Mouse (Mus musculus): ENCODE results near the gene Gm17571. TPM values are rescaled to one million over a fixed set of nuclear protein-coding genes. Genes with fewer than 3 reads are reported as not detected.

The Gm17571 gene
- polyA plus RNA-seq, 1 experiment from 2014 or later = not detected

- Histone ChIP-seq H3K4me2 (peak overlapping the region; percentile 4; the same call in 1 of the 2 replicates), H3K9me3 (no peaks in the 10 kb centered on the region), H3K27ac (peak overlapping the region; percentile 68), H3K4me3 (replicated peaks) (no peak overlapping the region), H3K9ac (replicated peaks) (no peak overlapping the region), H3K27me3 (no peaks in the 10 kb centered on the region), H3K4me1 (replicated peaks) (peaks cover 20% of the 10 kb centered on the region), H3K36me3 (no peaks in the 10 kb centered on the region)
- WGBS = 47% methylated on average over 7 of the region's 7 CpGs
- ATAC-seq (ENCODE audit: insufficient number of reproducible peaks, insufficient read depth, low FRiP score, low TSS enrichment, low read depth) = peak; percentile 37; the same call in 1 of the 2 replicates
Observed at GRCm38 (mm10) chr9:13454651-13455123, 8.1 kb upstream of the Gm17571 start.

GRCm38 (mm10) chr9:13448716-13449115, 2.2 kb upstream of the Gm17571 start:
- 70% methylated on average over 3 of the region's 3 CpGs for WGBS
- H3K27ac ChIP-seq = peak overlapping the region; percentile 76; the same call in 1 of the 2 replicates
- no peak overlapping the region for H3K9ac ChIP-seq (replicated peaks)
- peaks cover 10% of the 10 kb centered on the region; the same call in 1 of the 2 replicates for H3K4me1 ChIP-seq (replicated peaks)
- no peak overlapping the region for H3K4me3 ChIP-seq (replicated peaks)
- no peaks in the 10 kb centered on the region for H3K9me3 ChIP-seq
- ATAC-seq (ENCODE audit: insufficient number of reproducible peaks, insufficient read depth, low FRiP score, low TSS enrichment, low read depth) = 0 out of 2 replicates have a peak, but pooled peaks have one; percentile 59
- H3K36me3 ChIP-seq = no peaks in the 10 kb centered on the region
- no peak overlapping the region for H3K4me2 ChIP-seq
- H3K27me3 ChIP-seq = no peaks in the 10 kb centered on the region

GRCm38 (mm10) chr9:13446236-13446635, 317 bp downstream of the Gm17571 start:
- H3K4me2 ChIP-seq = no peak overlapping the region
- H3K4me1 ChIP-seq (replicated peaks) = peaks cover 10% of the 10 kb centered on the region; the same call in 1 of the 2 replicates
- no peaks in the 10 kb centered on the region for H3K9me3 ChIP-seq
- H3K27ac ChIP-seq = no peak overlapping the region
- H3K27me3 ChIP-seq = no peaks in the 10 kb centered on the region
- no peak overlapping the region for H3K9ac ChIP-seq (replicated peaks)
- ATAC-seq (ENCODE audit: insufficient number of reproducible peaks, insufficient read depth, low FRiP score, low TSS enrichment, low read depth) = no peak
- WGBS = 80% methylated on average over 1 of the region's 1 CpGs
- H3K4me3 ChIP-seq (replicated peaks) = no peak overlapping the region
- H3K36me3 ChIP-seq = no peaks in the 10 kb centered on the region

GRCm38 (mm10) chr9:13443484-13444211, 2.9 kb downstream of the Gm17571 start:
- H3K9me3 ChIP-seq = no peaks in the 10 kb centered on the region
- 42% methylated on average over 1 of the region's 1 CpGs for WGBS
- H3K4me3 ChIP-seq (replicated peaks) = no peak overlapping the region
- H3K9ac ChIP-seq (replicated peaks) = no peak overlapping the region
- no peak overlapping the region for H3K27ac ChIP-seq
- no peak overlapping the region for H3K4me2 ChIP-seq
- ATAC-seq (ENCODE audit: insufficient number of reproducible peaks, insufficient read depth, low FRiP score, low TSS enrichment, low read depth) = no peak
- H3K4me1 ChIP-seq (replicated peaks) = peaks cover 3% of the 10 kb centered on the region; the same call in 1 of the 2 replicates
- H3K36me3 ChIP-seq = no peaks in the 10 kb centered on the region
- no peaks in the 10 kb centered on the region for H3K27me3 ChIP-seq

GRCm38 (mm10) chr9:13442012-13442735, 4.4 kb downstream of the Gm17571 start:
- ATAC-seq (ENCODE audit: insufficient number of reproducible peaks, insufficient read depth, low FRiP score, low TSS enrichment, low read depth) = no peak
- Histone ChIP-seq H3K4me2 (no peak overlapping the region), H3K4me1 (replicated peaks) (no peaks in the 10 kb centered on the region), H3K27ac (no peak overlapping the region), H3K36me3 (no peaks in the 10 kb centered on the region), H3K4me3 (replicated peaks) (no peak overlapping the region), H3K9me3 (no peaks in the 10 kb centered on the region), H3K9ac (replicated peaks) (no peak overlapping the region), H3K27me3 (no peaks in the 10 kb centered on the region)
- WGBS = 87% methylated on average over 13 of the region's 13 CpGs

- ATAC-seq (ENCODE audit: insufficient number of reproducible peaks, insufficient read depth, low FRiP score, low TSS enrichment, low read depth) = no peak
- 89% methylated on average over 6 of the region's 6 CpGs for WGBS
- Histone ChIP-seq H3K4me1 (replicated peaks) (peaks cover 5% of the 10 kb centered on the region), H3K9ac (replicated peaks) (no peak overlapping the region), H3K4me3 (replicated peaks) (no peak overlapping the region), H3K36me3 (no peaks in the 10 kb centered on the region), H3K27me3 (no peaks in the 10 kb centered on the region), H3K27ac (no peak overlapping the region), H3K4me2 (no peak overlapping the region), H3K9me3 (no peaks in the 10 kb centered on the region)
Observed at GRCm38 (mm10) chr9:13440911-13441310, 5.6 kb downstream of the Gm17571 start.

- WGBS = 83% methylated on average over 6 of the region's 6 CpGs
- Histone ChIP-seq H3K27ac (no peak overlapping the region), H3K4me1 (replicated peaks) (peaks cover 32% of the 10 kb centered on the region), H3K9ac (replicated peaks) (no peak overlapping the region), H3K9me3 (no peaks in the 10 kb centered on the region), H3K36me3 (no peaks in the 10 kb centered on the region), H3K4me2 (no peak overlapping the region), H3K4me3 (replicated peaks) (no peak overlapping the region), H3K27me3 (no peaks in the 10 kb centered on the region)
- no peak for ATAC-seq (ENCODE audit: insufficient number of reproducible peaks, insufficient read depth, low FRiP score, low TSS enrichment, low read depth)
Observed at GRCm38 (mm10) chr9:13433501-13434090, 13.0 kb downstream of the Gm17571 start.

GRCm38 (mm10) chr9:13431646-13432045, 14.9 kb downstream of the Gm17571 start:
- 88% methylated on average over 3 of the region's 3 CpGs for WGBS
- no peak for ATAC-seq (ENCODE audit: insufficient number of reproducible peaks, insufficient read depth, low FRiP score, low TSS enrichment, low read depth)
- Histone ChIP-seq H3K4me3 (replicated peaks) (no peak overlapping the region), H3K36me3 (no peaks in the 10 kb centered on the region), H3K9me3 (no peaks in the 10 kb centered on the region), H3K4me1 (replicated peaks) (peaks cover 39% of the 10 kb centered on the region), H3K9ac (replicated peaks) (no peak overlapping the region), H3K4me2 (no peak overlapping the region), H3K27me3 (no peaks in the 10 kb centered on the region), H3K27ac (no peak overlapping the region)

GRCm38 (mm10) chr9:13430744-13431143, 15.8 kb downstream of the Gm17571 start:
- no peak overlapping the region for H3K4me2 ChIP-seq
- no peak overlapping the region for H3K9ac ChIP-seq (replicated peaks)
- ATAC-seq (ENCODE audit: insufficient number of reproducible peaks, insufficient read depth, low FRiP score, low TSS enrichment, low read depth) = no peak
- no peak overlapping the region for H3K27ac ChIP-seq
- no peaks in the 10 kb centered on the region for H3K9me3 ChIP-seq
- H3K4me3 ChIP-seq (replicated peaks) = no peak overlapping the region
- H3K27me3 ChIP-seq = no peaks in the 10 kb centered on the region
- H3K36me3 ChIP-seq = no peaks in the 10 kb centered on the region
- H3K4me1 ChIP-seq (replicated peaks) = peaks cover 42% of the 10 kb centered on the region

- 79% methylated on average over 6 of the region's 6 CpGs for WGBS
Observed at GRCm38 (mm10) chr9:13430302-13430701, 16.3 kb downstream of the Gm17571 start.

GRCm38 (mm10) chr9:13429477-13430125, 17.0 kb downstream of the Gm17571 start:
- Histone ChIP-seq H3K36me3 (no peaks in the 10 kb centered on the region), H3K4me1 (replicated peaks) (peaks cover 44% of the 10 kb centered on the region), H3K4me3 (replicated peaks) (no peak overlapping the region), H3K4me2 (no peak overlapping the region), H3K27me3 (no peaks in the 10 kb centered on the region), H3K27ac (no peak overlapping the region), H3K9ac (replicated peaks) (no peak overlapping the region), H3K9me3 (no peaks in the 10 kb centered on the region)
- ATAC-seq (ENCODE audit: insufficient number of reproducible peaks, insufficient read depth, low FRiP score, low TSS enrichment, low read depth) = no peak
- WGBS = 67% methylated on average over 2 of the region's 2 CpGs

More at GRCm38 (mm10) chr9:13430302-13430701, 16.3 kb downstream of the Gm17571 start:
- H3K4me2 ChIP-seq = no peak overlapping the region
- H3K36me3 ChIP-seq = no peaks in the 10 kb centered on the region
- no peak for ATAC-seq (ENCODE audit: insufficient number of reproducible peaks, insufficient read depth, low FRiP score, low TSS enrichment, low read depth)
- peaks cover 43% of the 10 kb centered on the region for H3K4me1 ChIP-seq (replicated peaks)
- H3K27me3 ChIP-seq = no peaks in the 10 kb centered on the region
- no peak overlapping the region for H3K27ac ChIP-seq
- H3K9me3 ChIP-seq = no peaks in the 10 kb centered on the region
- no peak overlapping the region for H3K4me3 ChIP-seq (replicated peaks)
- no peak overlapping the region for H3K9ac ChIP-seq (replicated peaks)

All from limb, embryonic 12.5 days (tissue).